Mouse (Mus musculus) CH12.LX (cell line): ENCODE measurements around the gene Atf1. TPM values are rescaled to one million over a fixed set of nuclear protein-coding genes. Genes with fewer than 3 reads are reported as not detected.

Experiments
- DNase-seq: peaks from one replicate; pipeline ENCODE4 v3.0.0-alpha.2; 2013; ENCODE audit errors: extremely low read depth
- H3K27ac ChIP-seq: 2 replicates; pipeline ENCODE4 v1.5.1; 2012; ENCODE audit warnings: low read depth, mild to moderate bottlenecking, control low read depth, moderate library complexity; ENCODE audit not compliant: insufficient read depth
- H3K27me3 ChIP-seq: replicated peaks from 2 replicates; pipeline ENCODE3; 2012; ENCODE audit warnings: inconsistent platforms
- H3K36me3 ChIP-seq, 2 experiments: replicated peaks in 1 of 2; 2 replicates each; pipeline versions ENCODE3 to v1.6.1; 2012; ENCODE audit warnings: inconsistent platforms in 1 of 2, low read length in 1 of 2, mild to moderate bottlenecking in 1 of 2, mixed read lengths in 1 of 2, moderate library complexity in 1 of 2; ENCODE audit not compliant: control insufficient read depth in 1 of 2, insufficient read depth in 1 of 2
- H3K4me1 ChIP-seq, 2 experiments: 2 replicates each; pipeline ENCODE4 v1.6.1; 2012; ENCODE audit warnings: inconsistent platforms in 1 of 2, moderate library complexity in 1 of 2; ENCODE audit not compliant: insufficient read depth in 2 of 2, control insufficient read depth in 1 of 2
- H3K4me2 ChIP-seq: 2 replicates; pipeline ENCODE4 v1.6.1; 2012; ENCODE audit warnings: low read depth, mild to moderate bottlenecking, control low read depth; ENCODE audit not compliant: poor library complexity, insufficient read depth, severe bottlenecking
- H3K4me3 ChIP-seq, 3 experiments: fragments of 150-350 bp in 1 of 3; sonication (generic) in 1 of 3; replicated peaks in 1 of 3; 2 replicates each; pipeline versions ENCODE3 to v1.5.1; 2011 to 2012; ENCODE audit warnings: low read depth in 2 of 3, low read length in 2 of 3, mild to moderate bottlenecking in 2 of 3, moderate library complexity in 2 of 3, control low read depth in 1 of 3, improper control_type of control experiment in 1 of 3, inconsistent platforms in 1 of 3, mixed read lengths in 1 of 3; ENCODE audit not compliant: poor library complexity in 1 of 3
- H3K79me2 ChIP-seq: replicated peaks from 2 replicates; pipeline ENCODE4 v1.6.1; 2012; ENCODE audit warnings: mild to moderate bottlenecking, moderate library complexity; ENCODE audit not compliant: control insufficient read depth, poor library complexity, insufficient read depth, severe bottlenecking; ENCODE audit errors: extremely low read depth
- H3K9ac ChIP-seq: 2 replicates; pipeline ENCODE4 v1.6.1; 2012; ENCODE audit warnings: low read depth, mild to moderate bottlenecking, control low read depth, moderate library complexity; ENCODE audit not compliant: insufficient read depth
- H3K9me3 ChIP-seq: replicated peaks from 2 replicates; pipeline ENCODE3; 2012; ENCODE audit warnings: low read length, inconsistent platforms, mixed read lengths
- BHLHE40 ChIP-seq: IDR thresholded peaks from 2 replicates; pipeline ENCODE4 v1.6.1; 2011; ENCODE audit warnings: mild to moderate bottlenecking, low read depth, low read length, improper control_type of control experiment
- CHD1 ChIP-seq: IDR thresholded peaks from 2 replicates; pipeline ENCODE4 v1.6.1; 2012; ENCODE audit warnings: low read depth, low read length, improper control_type of control experiment, inconsistent platforms
- CHD2 ChIP-seq: IDR thresholded peaks from 2 replicates; pipeline ENCODE4 v1.6.1; 2011; ENCODE audit warnings: low read length, improper control_type of control experiment
- CTCF ChIP-seq, 2 experiments: IDR thresholded peaks in 1 of 2; conservative IDR thresholded peaks in 1 of 2; 2 replicates each; pipeline ENCODE4 v1.5.1; 2011 to 2012; ENCODE audit warnings: low read depth in 2 of 2, low read length in 2 of 2, improper control_type of control experiment in 1 of 2, inconsistent platforms in 1 of 2, mild to moderate bottlenecking in 1 of 2, moderate library complexity in 1 of 2
- E2F4 ChIP-seq: IDR thresholded peaks from 2 replicates; pipeline ENCODE4 v1.6.1; 2011; ENCODE audit warnings: low read depth, low read length, improper control_type of control experiment; ENCODE audit not compliant: insufficient replicate concordance
- ELF1 ChIP-seq: IDR thresholded peaks from 2 replicates; pipeline ENCODE4 v1.6.1; 2014; ENCODE audit warnings: low read depth, mild to moderate bottlenecking, inconsistent platforms, low read length, improper control_type of control experiment
- EP300 ChIP-seq: IDR thresholded peaks from 2 replicates; pipeline ENCODE4 v1.6.1; 2011; ENCODE audit warnings: low read length, improper control_type of control experiment
- ETS1 ChIP-seq: conservative IDR thresholded peaks from 2 replicates; pipeline ENCODE4 v1.6.1; 2012; ENCODE audit warnings: low read depth, mild to moderate bottlenecking, inconsistent platforms, low read length, improper control_type of control experiment, moderate library complexity
- GABPA ChIP-seq: IDR thresholded peaks from 2 replicates; pipeline ENCODE4 v1.6.1; 2012; ENCODE audit warnings: low read depth, low read length, improper control_type of control experiment, inconsistent platforms; ENCODE audit not compliant: insufficient replicate concordance
- HCFC1 ChIP-seq: IDR thresholded peaks from 2 replicates; pipeline ENCODE4 v1.6.1; 2012; ENCODE audit warnings: low read depth, mild to moderate bottlenecking, inconsistent platforms, low read length, improper control_type of control experiment
- IRF4 ChIP-seq: IDR thresholded peaks from 2 replicates; pipeline ENCODE4 v1.6.1; 2014; ENCODE audit warnings: low read depth, mild to moderate bottlenecking, inconsistent platforms, low read length, improper control_type of control experiment
- JUN ChIP-seq: IDR thresholded peaks from 2 replicates; pipeline ENCODE4 v1.6.1; 2011; ENCODE audit warnings: low read depth, mild to moderate bottlenecking, low read length, improper control_type of control experiment, moderate library complexity; ENCODE audit not compliant: insufficient read depth
- JUND ChIP-seq: conservative IDR thresholded peaks from 2 replicates; pipeline ENCODE4 v1.6.1; 2011; ENCODE audit warnings: low read depth, low read length, improper control_type of control experiment
- KAT2A ChIP-seq: IDR thresholded peaks from 2 replicates; pipeline ENCODE4 v1.6.1; 2012; ENCODE audit warnings: low read length, improper control_type of control experiment, inconsistent platforms; ENCODE audit not compliant: insufficient replicate concordance
- MAFK ChIP-seq: IDR thresholded peaks from 2 replicates; pipeline ENCODE4 v1.6.1; 2011; ENCODE audit warnings: low read length, improper control_type of control experiment; ENCODE audit not compliant: insufficient replicate concordance
- MAX ChIP-seq: IDR thresholded peaks from 2 replicates; pipeline ENCODE4 v1.6.1; 2011; ENCODE audit warnings: low read length, improper control_type of control experiment
- MAZ ChIP-seq: IDR thresholded peaks from 2 replicates; pipeline ENCODE4 v1.6.1; 2012; ENCODE audit warnings: low read depth, mild to moderate bottlenecking, inconsistent platforms, low read length, improper control_type of control experiment, moderate library complexity
- MEF2A ChIP-seq: IDR thresholded peaks from 2 replicates; pipeline ENCODE4 v1.6.1; 2014; ENCODE audit warnings: low read depth, mild to moderate bottlenecking, inconsistent platforms, low read length, improper control_type of control experiment, borderline replicate concordance
- MYC ChIP-seq: IDR thresholded peaks from 2 replicates; pipeline ENCODE4 v1.6.1; 2011; ENCODE audit warnings: low read depth, mild to moderate bottlenecking, improper control_type of control experiment, low read length
- NELFE ChIP-seq: IDR thresholded peaks from 2 replicates; pipeline ENCODE4 v1.6.1; 2011; ENCODE audit warnings: low read depth, low read length, improper control_type of control experiment
- NRF1 ChIP-seq: IDR thresholded peaks from 2 replicates; pipeline ENCODE4 v1.6.1; 2014; ENCODE audit warnings: low read depth, mild to moderate bottlenecking, inconsistent platforms, low read length, improper control_type of control experiment, moderate library complexity
- PAX5 ChIP-seq: IDR thresholded peaks from 2 replicates; pipeline ENCODE4 v1.6.1; 2012; ENCODE audit warnings: low read length, inconsistent platforms, mixed read lengths
- POLR2A ChIP-seq: IDR thresholded peaks from 2 replicates; pipeline ENCODE4 v1.6.1; 2011; ENCODE audit warnings: low read depth, mild to moderate bottlenecking, improper control_type of control experiment, low read length
- POLR2AphosphoS2 ChIP-seq: IDR thresholded peaks from 2 replicates; pipeline ENCODE4 v1.6.1; 2011; ENCODE audit warnings: low read depth, low read length, improper control_type of control experiment
- RAD21 ChIP-seq: IDR thresholded peaks from 2 replicates; pipeline ENCODE4 v1.6.1; 2011; ENCODE audit warnings: low read depth, mild to moderate bottlenecking, low read length, improper control_type of control experiment, moderate library complexity
- RCOR1 ChIP-seq: conservative IDR thresholded peaks from 2 replicates; pipeline ENCODE4 v1.6.1; 2012; ENCODE audit warnings: low read depth, mild to moderate bottlenecking, inconsistent platforms, low read length, improper control_type of control experiment
- SIN3A ChIP-seq: IDR thresholded peaks from 2 replicates; pipeline ENCODE4 v1.6.1; 2012; ENCODE audit warnings: low read length, improper control_type of control experiment, inconsistent platforms
- SMC3 ChIP-seq: IDR thresholded peaks from 2 replicates; pipeline ENCODE4 v1.6.1; 2011; ENCODE audit warnings: low read depth, low read length, improper control_type of control experiment
- TBP ChIP-seq: conservative IDR thresholded peaks from 2 replicates; pipeline ENCODE4 v1.6.1; 2011; ENCODE audit warnings: low read depth, low read length, improper control_type of control experiment
- TCF12 ChIP-seq: IDR thresholded peaks from 2 replicates; pipeline ENCODE4 v1.6.1; 2014; ENCODE audit warnings: low read depth, mild to moderate bottlenecking, inconsistent platforms, low read length, improper control_type of control experiment
- UBTF ChIP-seq: IDR thresholded peaks from 2 replicates; pipeline ENCODE4 v1.6.1; 2012; ENCODE audit warnings: low read depth, mild to moderate bottlenecking, inconsistent platforms, low read length, improper control_type of control experiment, moderate library complexity
- USF1 ChIP-seq: IDR thresholded peaks from 2 replicates; pipeline ENCODE4 v1.6.1; 2014; ENCODE audit warnings: low read depth, mild to moderate bottlenecking, inconsistent platforms, low read length, improper control_type of control experiment
- USF2 ChIP-seq: conservative IDR thresholded peaks from 2 replicates; pipeline ENCODE4 v1.6.1; 2011; ENCODE audit warnings: low read depth, low read length, improper control_type of control experiment
- ZC3H11A ChIP-seq: IDR thresholded peaks from 2 replicates; pipeline ENCODE4 v1.6.1; 2012; ENCODE audit warnings: low read depth, mild to moderate bottlenecking, inconsistent platforms, low read length, improper control_type of control experiment
- ZKSCAN1 ChIP-seq: IDR thresholded peaks from 2 replicates; pipeline ENCODE4 v1.6.1; 2012; ENCODE audit warnings: low read depth, inconsistent platforms, low read length, improper control_type of control experiment, borderline replicate concordance
- ZMIZ1 ChIP-seq: IDR thresholded peaks from 2 replicates; pipeline ENCODE4 v1.6.1; 2012; ENCODE audit warnings: low read depth, mild to moderate bottlenecking, inconsistent platforms, low read length, improper control_type of control experiment
- ZNF384 ChIP-seq: IDR thresholded peaks from 2 replicates; pipeline ENCODE4 v1.6.1; 2012; ENCODE audit warnings: low read depth, low read length, improper control_type of control experiment, inconsistent platforms
- dilution Hi-C: fragments of 300-500 bp; cut with MboI; formaldehyde crosslinking; loops from 2 replicates; pipeline ENCODE4 v1.14.3; 2020; ENCODE audit warnings: low sequenced_read_pairs; ENCODE audit not compliant: extremely low pct_unique_long_range_greater_than_20kb, extremely low pct_ligation_motif_present
- in situ Hi-C: fragments of 300-500 bp; cut with MboI; formaldehyde crosslinking; loops from 3 replicates; pipeline ENCODE4 v1.14.3; 2019; ENCODE audit warnings: low sequenced_read_pairs, low pct_ligation_motif_present, low pct_unique_long_range_greater_than_20kb, mixed read lengths
- polyA plus RNA-seq: library from polyadenylated mRNA; unstranded; fragments of >175 nt; gene quantifications from 2 replicates; pipeline ENCODE4 v1.2.1, GENCODE M21; 2012; ENCODE audit warnings: low read depth; ENCODE audit not compliant: insufficient read length
- total RNA-seq, 2 experiments: library from RNA; depleted of rRNA; stranded (reverse); fragments of 300-350 nt in 1 of 2; fragments of >200 nt in 1 of 2; gene quantifications; 2 replicates each; pipeline ENCODE4 v1.2.3; 2012 to 2014

Gene Atf1
- total and polyA plus RNA-seq, 3 experiments: 28.2 to 133 (median 51.1) TPM

DNA sequence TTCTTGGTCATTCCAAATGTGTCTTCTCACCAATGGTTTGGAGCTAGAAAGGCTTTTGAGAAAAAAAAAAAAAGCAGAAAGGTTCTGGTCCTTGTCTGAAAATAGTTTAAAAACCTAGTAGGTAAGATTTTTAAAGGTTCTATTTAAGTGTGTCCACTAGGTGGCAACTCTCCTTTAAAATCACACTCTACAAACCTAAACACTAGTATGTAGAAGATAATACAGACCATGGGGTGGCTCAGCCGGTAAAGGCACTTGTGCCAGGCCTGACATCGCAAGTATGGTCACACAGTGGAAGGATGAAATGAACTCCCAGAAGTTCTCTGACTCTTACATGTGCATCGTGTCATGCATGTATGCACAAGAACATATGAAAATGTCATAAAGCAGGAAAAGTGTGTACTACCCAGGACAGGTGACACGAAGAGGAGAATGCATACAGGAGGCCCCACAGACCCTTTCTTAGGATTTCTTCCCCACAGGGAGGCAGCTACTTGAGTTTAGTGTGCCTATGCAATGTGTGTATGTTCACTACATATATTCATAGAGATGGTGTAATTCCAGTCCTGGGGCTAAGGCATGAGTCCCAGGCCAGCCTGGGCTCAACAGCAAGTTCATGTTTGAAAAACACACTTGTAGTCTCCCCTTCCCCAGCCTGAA is 35.8 kb downstream of the Atf1 start:
- Histone ChIP-seq H3K79me2 (no peaks in the 10 kb centered on the region), H3K9me3 (peaks cover 3% of the 10 kb centered on the region), H3K27me3 (no peaks in the 10 kb centered on the region), H3K4me3 (no peak overlapping the region), H3K4me1 (no peaks in the 10 kb centered on the region), H3K27ac (no peak overlapping the region), H3K36me3 (peaks cover 13 to 25% of the 10 kb centered on the region in 2 experiments), H3K9ac (no peak overlapping the region), H3K4me2 (no peak overlapping the region)
- TF ChIP-seq ELF1: no peak
- no peak for TF ChIP-seq RCOR1
- TF ChIP-seq CHD1: no peak
- TF ChIP-seq UBTF: no peak
- peak in 1 of 2 experiments; percentile 74; a peak in 2 of 4 replicates for TF ChIP-seq CTCF (conservative IDR thresholded peaks at IDR 0.05 in 1 of 2, IDR thresholded peaks at IDR 0.05 in 1 of 2; ENCODE audit: low read depth in 2 of 2, low read length in 2 of 2)
- no peak for TF ChIP-seq MEF2A
- TF ChIP-seq PAX5: no peak
- no peak for TF ChIP-seq TBP
- 0 out of 2 replicates have a peak, but pooled peaks have one; percentile 33 for TF ChIP-seq POLR2AphosphoS2
- no peak for TF ChIP-seq GABPA
- no peak for TF ChIP-seq CHD2
- no peak for TF ChIP-seq TCF12
- TF ChIP-seq HCFC1: no peak
- TF ChIP-seq JUND: no peak
- TF ChIP-seq KAT2A: no peak
- no peak for TF ChIP-seq EP300
- no peak for TF ChIP-seq MAX
- TF ChIP-seq ZKSCAN1: no peak
- TF ChIP-seq NRF1: no peak
- peak; percentile 22; the same call in 1 of the 2 replicates for TF ChIP-seq ZC3H11A
- no peak; the same call in 1 of the 2 replicates for TF ChIP-seq ZNF384
- peak; percentile 70 for TF ChIP-seq SMC3
- TF ChIP-seq MAFK: no peak
- TF ChIP-seq USF2: no peak
- no peak for TF ChIP-seq IRF4
- TF ChIP-seq SIN3A: no peak
- no peak for TF ChIP-seq MAZ
- no peak for TF ChIP-seq NELFE
- peak; percentile 61 for TF ChIP-seq RAD21
- no peak for TF ChIP-seq POLR2A
- TF ChIP-seq ETS1: no peak
- TF ChIP-seq BHLHE40: no peak
- TF ChIP-seq JUN: no peak
- 0 out of 2 replicates have a peak, but pooled peaks have one; percentile 21 for TF ChIP-seq MYC
- no peak for TF ChIP-seq ZMIZ1
- TF ChIP-seq E2F4: no peak
- no peak for TF ChIP-seq USF1
- dilution Hi-C loops: no loop called here
- peak; percentile 43 for DNase-seq
- in situ Hi-C loops: loop anchor here (10.0 kb wide), 1 partner anchor 61 kb away; no protein-coding TSS in a partner anchor
